Mouse (Mus musculus): Measurements from ENCODE around the gene Ccr1. TPM values are rescaled to one million over a fixed set of nuclear protein-coding genes. Genes with fewer than 3 reads are reported as not detected.
"Not testable (repeated sequence)": the region's sequence is repeated elsewhere in the genome, so short reads cannot be mapped to it uniquely, and the experiment has no call there.

Ccr1 gene
- polyA plus RNA-seq, 1 experiment from 2014 or later = 2.8 TPM

DNA sequence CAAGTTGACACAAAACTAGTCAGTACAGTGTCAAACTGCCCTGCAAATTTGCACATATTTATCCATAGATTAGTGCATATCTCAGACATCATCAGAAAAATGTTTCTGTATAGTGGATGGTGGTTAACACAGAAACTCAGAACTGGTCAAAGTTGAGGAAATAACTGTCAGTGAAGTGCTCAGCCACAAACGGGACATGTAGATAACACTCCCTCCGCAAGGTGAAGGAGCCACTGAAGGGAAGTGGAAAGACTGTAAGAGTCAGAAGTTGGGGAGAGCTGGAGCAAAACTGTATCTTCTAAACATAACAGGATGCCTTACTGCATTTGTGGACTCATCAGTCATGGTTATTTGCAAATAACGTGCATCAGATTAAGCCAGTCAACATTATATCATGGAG is 29.2 kb upstream of the Ccr1 start:
- no peak overlapping the region for H3K27ac ChIP-seq
- no peak overlapping the region for H3K4me2 ChIP-seq (ENCODE audit: low read length)
- H3K4me1 ChIP-seq (replicated peaks; ENCODE audit: insufficient read depth, low read length) = no peaks in the 10 kb centered on the region
- H3K27me3 ChIP-seq (ENCODE audit: insufficient read depth, low read length) = no peaks in the 10 kb centered on the region
- no peak for DNase-seq (ENCODE audit: low spot score)
- no peak for ATAC-seq (replicated peaks; ENCODE audit: low FRiP score, low read depth)
- no peaks in the 10 kb centered on the region for H3K36me3 ChIP-seq (ENCODE audit: insufficient read depth, low read length)
- WGBS = 67% methylated on average over 3 of the region's 3 CpGs
- no peak overlapping the region for H3K9ac ChIP-seq (ENCODE audit: low read depth, low read length)
- no peak overlapping the region for H3K4me3 ChIP-seq (replicated peaks; ENCODE audit: low read depth, low read length)
- no peaks in the 10 kb centered on the region for H3K9me3 ChIP-seq (replicated peaks; ENCODE audit: low read length)
- no peak for TF ChIP-seq CTCF (IDR thresholded peaks at IDR 0.05; ENCODE audit: low read depth)

GRCm38 (mm10) chr9:123991312-123991906 is 22.9 kb upstream of the Ccr1 start:
- Histone ChIP-seq H3K4me2 (ENCODE audit: low read length) (no peak overlapping the region), H3K27me3 (ENCODE audit: insufficient read depth, low read length) (no peaks in the 10 kb centered on the region), H3K9me3 (replicated peaks; ENCODE audit: low read length) (no peaks in the 10 kb centered on the region), H3K36me3 (ENCODE audit: insufficient read depth, low read length) (no peaks in the 10 kb centered on the region), H3K9ac (ENCODE audit: low read depth, low read length) (no peak overlapping the region), H3K4me1 (replicated peaks; ENCODE audit: insufficient read depth, low read length) (no peaks in the 10 kb centered on the region), H3K27ac (no peak overlapping the region), H3K4me3 (replicated peaks; ENCODE audit: low read depth, low read length) (no peak overlapping the region)
- 47% methylated on average over 1 of the region's 1 CpGs for WGBS
- ATAC-seq (replicated peaks; ENCODE audit: low FRiP score, low read depth) (no peak), DNase-seq (ENCODE audit: low spot score) (no peak)
- TF ChIP-seq CTCF (IDR thresholded peaks at IDR 0.05; ENCODE audit: low read depth) = no peak

- ATAC-seq (replicated peaks; ENCODE audit: low FRiP score, low read depth) = no peak
- Histone ChIP-seq H3K4me2 (ENCODE audit: low read length) (no peak overlapping the region), H3K9ac (ENCODE audit: low read depth, low read length) (no peak overlapping the region), H3K4me3 (replicated peaks; ENCODE audit: low read depth, low read length) (no peak overlapping the region), H3K36me3 (ENCODE audit: insufficient read depth, low read length) (no peaks in the 10 kb centered on the region), H3K4me1 (replicated peaks; ENCODE audit: insufficient read depth, low read length) (no peaks in the 10 kb centered on the region), H3K27me3 (ENCODE audit: insufficient read depth, low read length) (no peaks in the 10 kb centered on the region), H3K9me3 (replicated peaks; ENCODE audit: low read length) (no peaks in the 10 kb centered on the region), H3K27ac (no peak overlapping the region)
- TF ChIP-seq CTCF (IDR thresholded peaks at IDR 0.05; ENCODE audit: low read depth) = no peak
- 62% methylated on average over 3 of the region's 3 CpGs for WGBS
- DNase-seq (ENCODE audit: low spot score) = no peak
These were observed 21.2 kb upstream of the Ccr1 start for GRCm38 (mm10) chr9:123989671-123990070.

DNA sequence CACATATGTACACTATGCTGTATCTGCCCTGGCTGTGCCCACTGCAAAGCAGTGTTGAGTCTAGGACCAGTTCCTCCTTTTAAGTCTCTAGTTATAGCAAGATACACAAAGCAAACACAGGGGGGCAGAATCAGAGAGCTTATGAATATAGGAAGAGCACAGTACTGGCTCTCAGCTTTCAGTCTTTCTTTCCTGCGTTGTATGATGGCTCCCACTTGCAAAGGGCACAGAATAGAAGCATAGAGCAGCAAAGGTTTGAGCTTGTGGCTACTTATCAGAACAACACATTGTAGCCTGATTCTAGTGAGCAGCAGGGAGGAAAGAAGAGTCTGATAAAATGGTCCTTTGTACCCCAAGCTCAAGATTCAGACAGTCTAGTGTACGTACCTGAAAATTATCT is 17.7 kb upstream of the Ccr1 start:
- DNase-seq (ENCODE audit: low spot score) (peak; percentile 39), ATAC-seq (replicated peaks; ENCODE audit: low FRiP score, low read depth) (no peak)
- H3K4me2 ChIP-seq (ENCODE audit: low read length) = no peak overlapping the region
- H3K36me3 ChIP-seq (ENCODE audit: insufficient read depth, low read length) = no peaks in the 10 kb centered on the region
- H3K27me3 ChIP-seq (ENCODE audit: insufficient read depth, low read length) = no peaks in the 10 kb centered on the region
- H3K9me3 ChIP-seq (replicated peaks; ENCODE audit: low read length) = no peaks in the 10 kb centered on the region
- no peak overlapping the region for H3K4me3 ChIP-seq (replicated peaks; ENCODE audit: low read depth, low read length)
- no peak overlapping the region for H3K27ac ChIP-seq
- TF ChIP-seq CTCF (IDR thresholded peaks at IDR 0.05; ENCODE audit: low read depth) = peak; percentile 37; the same call in 1 of the 2 replicates
- no peak overlapping the region for H3K9ac ChIP-seq (ENCODE audit: low read depth, low read length)
- H3K4me1 ChIP-seq (replicated peaks; ENCODE audit: insufficient read depth, low read length) = no peaks in the 10 kb centered on the region
- WGBS = 73% methylated on average over 2 of the region's 2 CpGs

- Histone ChIP-seq H3K4me2 (ENCODE audit: low read length) (no peak overlapping the region), H3K36me3 (ENCODE audit: insufficient read depth, low read length) (no peaks in the 10 kb centered on the region), H3K4me3 (replicated peaks; ENCODE audit: low read depth, low read length) (no peak overlapping the region), H3K27me3 (ENCODE audit: insufficient read depth, low read length) (no peaks in the 10 kb centered on the region), H3K4me1 (replicated peaks; ENCODE audit: insufficient read depth, low read length) (no peaks in the 10 kb centered on the region), H3K9ac (ENCODE audit: low read depth, low read length) (no peak overlapping the region), H3K27ac (no peak overlapping the region), H3K9me3 (replicated peaks; ENCODE audit: low read length) (no peaks in the 10 kb centered on the region)
- ATAC-seq (replicated peaks; ENCODE audit: low FRiP score, low read depth) = no peak
- no peak for DNase-seq (ENCODE audit: low spot score)
- no peak for TF ChIP-seq CTCF (IDR thresholded peaks at IDR 0.05; ENCODE audit: low read depth)
These were observed 16.5 kb upstream of the Ccr1 start for GRCm38 (mm10) chr9:123984943-123985342.

GRCm38 (mm10) chr9:123982720-123983119 is 14.2 kb upstream of the Ccr1 start:
- H3K9ac ChIP-seq (ENCODE audit: low read depth, low read length) = no peak overlapping the region
- no peaks in the 10 kb centered on the region for H3K27me3 ChIP-seq (ENCODE audit: insufficient read depth, low read length)
- no peak overlapping the region for H3K4me3 ChIP-seq (replicated peaks; ENCODE audit: low read depth, low read length)
- H3K4me1 ChIP-seq (replicated peaks; ENCODE audit: insufficient read depth, low read length) = no peaks in the 10 kb centered on the region
- H3K27ac ChIP-seq = no peak overlapping the region
- no peak overlapping the region for H3K4me2 ChIP-seq (ENCODE audit: low read length)
- ATAC-seq (replicated peaks; ENCODE audit: low FRiP score, low read depth) (no peak), DNase-seq (ENCODE audit: low spot score) (no peak)
- no peaks in the 10 kb centered on the region for H3K9me3 ChIP-seq (replicated peaks; ENCODE audit: low read length)
- WGBS = 70% methylated on average over 1 of the region's 1 CpGs
- TF ChIP-seq CTCF (IDR thresholded peaks at IDR 0.05; ENCODE audit: low read depth) = no peak
- H3K36me3 ChIP-seq (ENCODE audit: insufficient read depth, low read length) = no peaks in the 10 kb centered on the region

DNA sequence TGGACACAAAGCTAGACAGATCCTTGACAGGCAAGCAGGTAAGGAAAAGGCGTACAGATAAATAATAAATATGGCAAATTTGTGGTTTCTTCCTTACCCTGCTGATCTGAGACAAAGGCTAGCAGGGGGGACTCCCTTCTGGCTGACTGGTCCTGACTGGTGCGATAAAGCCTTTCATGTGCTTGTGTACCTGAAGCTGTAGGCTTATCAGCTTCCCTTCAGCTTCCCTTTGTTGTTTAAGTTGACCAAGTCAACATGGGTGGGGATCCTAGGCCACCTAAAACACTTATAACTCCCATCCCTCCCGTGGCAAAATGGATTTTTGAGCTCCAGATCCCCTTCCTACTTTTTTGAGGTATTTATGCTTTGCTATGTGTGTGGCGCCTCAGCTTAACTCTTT is 13.4 kb upstream of the Ccr1 start:
- Histone ChIP-seq H3K4me3 (replicated peaks; ENCODE audit: low read depth, low read length) (no peak overlapping the region), H3K4me1 (replicated peaks; ENCODE audit: insufficient read depth, low read length) (no peaks in the 10 kb centered on the region), H3K9ac (ENCODE audit: low read depth, low read length) (no peak overlapping the region), H3K9me3 (replicated peaks; ENCODE audit: low read length) (no peaks in the 10 kb centered on the region), H3K27me3 (ENCODE audit: insufficient read depth, low read length) (no peaks in the 10 kb centered on the region), H3K36me3 (ENCODE audit: insufficient read depth, low read length) (no peaks in the 10 kb centered on the region), H3K27ac (no peak overlapping the region), H3K4me2 (ENCODE audit: low read length) (no peak overlapping the region)
- TF ChIP-seq CTCF (IDR thresholded peaks at IDR 0.05; ENCODE audit: low read depth) = no peak
- WGBS = 76% methylated on average over 4 of the region's 4 CpGs
- no peak for DNase-seq (ENCODE audit: low spot score)
- no peak for ATAC-seq (replicated peaks; ENCODE audit: low FRiP score, low read depth)

DNA sequence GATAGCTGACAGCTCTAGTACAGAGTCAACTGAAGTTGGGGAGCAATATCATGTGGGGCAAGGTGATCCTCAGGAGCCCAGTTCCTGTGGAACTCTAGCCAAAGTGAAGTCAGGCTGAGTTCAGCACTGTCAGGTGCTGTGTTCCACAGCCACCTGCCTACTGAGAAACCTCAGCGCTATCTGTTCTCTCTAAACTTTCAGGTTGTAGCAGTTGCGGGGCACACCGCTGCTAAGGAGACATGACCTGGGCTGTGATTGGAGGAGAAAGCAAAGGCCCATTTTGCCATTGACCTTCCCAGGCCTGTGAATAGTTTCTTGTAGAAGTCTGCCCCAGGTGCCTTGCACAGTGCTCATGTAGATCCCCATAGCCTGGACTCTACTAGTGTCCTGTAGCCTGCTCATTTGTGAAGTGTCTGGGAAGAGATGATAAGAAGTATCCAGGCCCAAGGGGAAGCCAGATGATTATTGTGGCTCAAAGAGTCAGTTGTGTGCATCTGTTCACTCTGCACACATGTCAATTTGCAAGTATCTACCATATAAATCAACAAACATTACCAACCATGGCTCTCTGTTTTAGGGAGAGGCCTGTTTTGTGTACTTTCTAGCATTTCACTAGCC is 12.5 kb upstream of the Ccr1 start:
- H3K4me1 ChIP-seq (replicated peaks; ENCODE audit: insufficient read depth, low read length); H3K9ac ChIP-seq (ENCODE audit: low read depth, low read length); DNase-seq (ENCODE audit: low spot score); H3K27ac ChIP-seq; H3K4me3 ChIP-seq (replicated peaks; ENCODE audit: low read depth, low read length); H3K4me2 ChIP-seq (ENCODE audit: low read length); ATAC-seq (replicated peaks; ENCODE audit: low FRiP score, low read depth); H3K27me3 ChIP-seq (ENCODE audit: insufficient read depth, low read length); H3K36me3 ChIP-seq (ENCODE audit: insufficient read depth, low read length); H3K9me3 ChIP-seq (replicated peaks; ENCODE audit: low read length): not testable (repeated sequence)
- no CpG with 5 or more reads among the region's 3 CpGs for WGBS
